Mouse (Mus musculus) G1E (cell line): Measurements from ENCODE around the gene Ankrd13d.
A peak's percentile ranks its signal among the peaks of the same experiment; 100 is the strongest.

Source experiments
- CTCF ChIP-seq: IDR thresholded peaks from 2 replicates; pipeline ENCODE4 v1.5.1; 2012; ENCODE audit warnings: low read depth, low read length, inconsistent platforms, mixed read lengths
- GATA2 ChIP-seq: IDR thresholded peaks from 2 replicates; pipeline ENCODE4 v1.6.1; 2012; ENCODE audit warnings: low read depth, low read length, inconsistent platforms, borderline replicate concordance
- TAL1 ChIP-seq: conservative IDR thresholded peaks from 2 replicates; pipeline ENCODE4 v1.6.1; 2012; ENCODE audit warnings: low read depth, low read length, inconsistent platforms, mixed read lengths

DNA sequence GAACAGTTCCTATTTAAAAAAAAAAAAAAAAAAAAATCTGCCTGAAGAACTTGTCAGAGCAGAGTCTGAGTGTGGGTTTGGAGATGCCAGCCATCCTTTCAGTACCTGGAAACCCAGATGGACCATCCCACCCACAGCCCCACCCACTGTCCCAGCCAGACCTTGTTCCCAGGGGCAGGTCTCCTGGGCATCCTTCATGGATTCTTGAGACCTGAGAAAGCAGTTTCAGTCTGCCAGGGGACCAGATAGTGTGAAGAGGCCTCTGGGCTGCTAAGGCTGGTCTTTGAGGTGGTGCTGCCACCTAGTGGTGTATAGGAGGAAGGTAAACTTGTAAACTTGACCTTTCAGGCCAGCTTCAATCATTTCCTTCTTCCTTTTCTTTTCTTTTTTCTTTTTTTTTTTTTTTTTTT is 26.8 kb upstream of the Ankrd13d start:
- TF ChIP-seq CTCF (peak; percentile 66), TAL1 (no peak), GATA2 (no peak)
